Mouse (Mus musculus): ENCODE measurements around the gene Ikzf2.

Gene Ikzf2

DNA sequence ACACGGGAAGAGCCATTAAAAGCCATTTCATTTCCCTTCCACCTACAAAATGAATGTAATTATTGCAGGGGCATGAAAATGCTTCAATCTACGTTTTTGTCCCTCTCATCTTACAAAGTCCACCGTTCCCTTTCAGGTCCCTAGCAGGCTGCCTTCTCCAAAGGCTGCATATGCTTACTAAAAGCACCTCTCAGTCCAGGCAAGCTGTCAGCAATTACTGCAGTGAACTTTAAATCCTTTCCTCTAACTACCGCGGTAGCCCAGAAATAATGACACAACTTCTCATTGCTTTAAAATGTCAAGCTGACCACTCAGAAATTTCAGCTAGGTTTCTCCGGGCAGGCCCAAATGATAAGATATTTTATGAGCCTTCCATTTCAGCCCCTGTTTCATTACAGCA lies 95.2 kb downstream of the Ikzf2 start:
- no peak for DNase-seq (ENCODE audit: low spot score in 2 of 2)

DNA sequence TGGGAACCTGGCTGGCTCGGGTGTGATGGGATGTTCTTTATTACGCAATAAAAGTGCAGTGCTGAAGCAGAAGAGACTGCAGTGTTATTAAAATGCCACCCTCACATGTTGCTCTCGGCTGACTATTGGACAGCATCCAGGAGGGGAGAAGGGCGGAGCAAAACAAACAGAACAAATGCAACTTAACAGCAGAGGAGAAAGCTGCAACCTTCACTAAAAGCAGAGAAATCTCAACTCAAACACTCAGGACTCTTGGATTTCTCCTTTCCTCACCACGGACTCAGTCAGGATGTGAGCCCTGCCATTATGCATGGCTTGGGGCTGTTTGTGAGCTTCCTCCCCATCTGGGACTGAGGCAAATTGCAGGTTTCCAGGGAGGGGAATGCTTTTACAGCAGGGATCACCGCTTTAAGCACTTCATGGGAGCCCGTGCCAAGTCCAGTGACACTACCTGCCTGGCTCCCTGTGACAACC lies 95.7 kb downstream of the Ikzf2 start:
- no peak for DNase-seq (ENCODE audit: low spot score in 2 of 2)

DNA sequence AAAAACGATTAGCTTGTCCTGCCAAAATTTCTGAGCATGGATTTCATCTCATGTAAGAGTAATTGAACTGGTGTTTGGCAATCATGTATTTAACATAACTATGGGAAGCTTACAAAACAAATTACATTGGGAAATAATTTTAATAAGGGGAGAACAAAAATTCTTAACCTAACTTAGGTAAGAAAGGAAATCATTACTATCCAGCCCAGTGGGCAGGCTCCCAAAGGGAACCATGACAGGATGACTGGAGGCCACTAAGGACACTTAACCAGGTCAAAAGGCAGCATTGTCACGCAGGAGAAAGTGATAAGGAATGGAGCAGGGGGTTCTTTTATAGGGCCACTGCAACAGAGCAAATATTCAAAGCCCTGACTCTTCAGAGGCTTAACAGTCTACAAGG lies 101.5 kb downstream of the Ikzf2 start:
- DNase-seq (ENCODE audit: low spot score in 2 of 2): no peak

DNA sequence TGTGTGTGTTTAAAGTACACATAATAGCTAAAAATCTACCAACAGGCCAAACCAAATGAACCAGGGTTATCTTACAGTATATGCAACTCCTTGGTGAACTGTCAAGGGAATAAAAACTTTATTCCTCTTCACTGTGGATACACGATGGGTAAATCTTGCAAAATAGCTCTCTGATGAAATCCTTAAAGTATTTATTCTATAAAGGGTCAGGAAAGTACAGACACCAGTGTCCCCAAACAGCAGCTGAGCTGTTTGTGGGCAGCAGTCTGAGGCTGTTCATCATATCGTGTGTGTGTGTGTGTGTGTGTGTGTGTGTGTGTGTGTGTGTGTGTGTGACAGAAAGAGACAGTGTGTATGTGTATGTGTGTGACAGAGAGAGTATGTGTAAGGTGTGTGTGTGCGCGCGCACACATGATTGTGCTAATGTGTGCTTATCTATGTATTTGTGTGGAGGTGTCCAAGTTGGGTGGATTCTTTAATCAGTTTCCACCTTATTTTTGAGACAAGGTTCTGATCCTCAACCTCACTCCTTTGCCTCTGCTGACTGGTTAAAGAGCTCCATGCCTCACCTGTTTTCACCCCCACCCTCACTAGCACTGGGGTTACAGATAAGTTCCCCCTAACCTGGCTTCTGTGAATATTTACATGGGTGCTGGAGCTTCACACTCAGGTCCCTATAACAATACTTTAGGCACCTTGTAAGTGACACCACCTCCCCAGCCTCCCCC lies 102.9 kb downstream of the Ikzf2 start:
- no peak for DNase-seq (ENCODE audit: low spot score in 2 of 2)

DNA sequence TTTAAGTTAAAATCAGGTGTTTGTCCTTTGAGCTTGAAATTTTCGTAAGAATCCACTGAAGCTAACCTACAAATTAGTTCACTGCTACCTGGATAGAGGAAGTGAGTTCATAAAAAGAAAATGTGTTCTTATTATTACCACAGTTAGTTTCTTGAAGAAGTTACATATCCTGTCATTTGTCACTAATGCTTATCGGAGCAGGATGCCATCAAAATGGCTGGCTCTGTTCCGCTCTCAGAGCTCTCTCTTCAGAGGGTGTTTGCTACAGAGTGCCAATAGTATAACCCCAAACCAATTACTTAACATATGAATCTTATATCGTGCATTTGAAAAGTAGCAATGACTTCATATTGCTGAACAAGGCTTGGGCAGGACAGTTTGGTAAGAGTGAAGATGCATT lies 108.1 kb downstream of the Ikzf2 start:
- DNase-seq (ENCODE audit: low spot score in 2 of 2): no peak

DNA sequence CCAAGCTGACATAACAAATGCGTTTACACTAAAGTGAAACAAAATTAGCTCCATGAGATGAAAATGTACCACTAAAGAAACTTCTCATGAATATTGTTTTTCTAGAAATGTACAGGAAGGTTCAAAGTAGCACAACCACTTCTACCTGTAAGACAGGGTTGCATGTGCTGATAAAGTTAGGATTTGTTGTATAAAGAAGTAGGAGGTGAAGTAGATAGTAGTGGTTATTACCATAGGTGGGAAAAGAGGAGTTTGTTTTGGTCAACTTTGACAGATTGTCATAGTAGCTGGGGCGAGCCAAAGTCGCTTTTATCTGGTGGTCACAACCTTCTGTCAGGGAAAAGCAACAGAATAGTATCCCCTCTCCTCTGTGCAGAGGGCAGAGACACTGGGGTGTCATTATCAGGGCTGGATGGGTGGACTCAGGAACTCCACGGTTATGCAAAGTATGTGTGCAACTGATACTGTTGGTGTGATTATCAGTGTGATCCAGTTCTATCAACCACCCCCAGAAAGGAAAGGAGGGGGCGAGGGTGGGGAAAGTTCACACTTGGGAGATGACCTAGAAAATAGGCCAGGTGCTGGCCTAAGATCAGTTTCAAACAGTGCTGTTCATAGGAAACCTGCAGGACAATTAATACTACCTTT lies 127.5 kb downstream of the Ikzf2 start:
- no peak for DNase-seq (ENCODE audit: low spot score in 2 of 2)

DNA sequence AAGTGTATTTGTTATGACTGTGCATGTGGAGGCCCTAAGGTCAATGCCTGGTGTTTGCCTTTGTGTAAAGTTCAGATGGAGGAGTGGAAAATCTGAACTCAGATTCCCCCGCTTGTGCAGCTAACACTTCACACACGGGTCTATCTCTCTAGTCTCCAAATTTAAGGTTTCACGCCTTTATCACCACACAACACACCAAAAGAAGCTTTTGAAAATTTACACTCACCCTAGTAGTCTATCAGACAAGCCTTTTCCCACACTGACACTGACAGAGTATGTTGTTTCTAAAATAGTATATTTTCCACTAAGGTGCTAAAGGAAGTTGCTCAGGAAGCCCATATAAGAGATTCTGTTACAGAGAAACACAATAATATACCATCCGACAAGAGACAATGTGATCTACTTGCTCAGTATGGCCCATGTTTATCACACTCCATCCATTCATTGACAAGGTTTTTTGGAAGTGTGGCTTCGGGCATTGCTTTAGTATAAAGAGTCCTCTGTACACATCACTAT lies 131.4 kb downstream of the Ikzf2 start:
- DNase-seq (ENCODE audit: low spot score in 2 of 2): no peak

DNA sequence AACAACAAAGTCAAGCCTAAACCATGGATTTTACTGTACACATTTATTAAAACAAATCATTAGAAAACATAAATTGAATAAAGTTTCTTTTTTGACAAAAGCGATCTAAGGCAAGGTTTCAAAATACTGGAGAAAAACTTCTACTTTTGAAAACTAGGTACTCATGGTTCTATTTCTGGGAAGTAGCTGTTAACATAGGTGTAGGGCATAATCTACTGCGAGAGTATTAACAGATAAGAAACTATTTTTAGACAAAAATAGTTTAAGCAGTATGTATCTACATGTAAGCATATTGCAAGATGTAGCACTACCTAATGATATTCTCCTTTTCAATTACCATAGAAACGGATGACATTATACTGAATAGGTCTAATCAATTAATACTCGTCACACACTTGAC lies 137.1 kb downstream of the Ikzf2 start:
- DNase-seq (ENCODE audit: low spot score in 2 of 2): no peak

DNA sequence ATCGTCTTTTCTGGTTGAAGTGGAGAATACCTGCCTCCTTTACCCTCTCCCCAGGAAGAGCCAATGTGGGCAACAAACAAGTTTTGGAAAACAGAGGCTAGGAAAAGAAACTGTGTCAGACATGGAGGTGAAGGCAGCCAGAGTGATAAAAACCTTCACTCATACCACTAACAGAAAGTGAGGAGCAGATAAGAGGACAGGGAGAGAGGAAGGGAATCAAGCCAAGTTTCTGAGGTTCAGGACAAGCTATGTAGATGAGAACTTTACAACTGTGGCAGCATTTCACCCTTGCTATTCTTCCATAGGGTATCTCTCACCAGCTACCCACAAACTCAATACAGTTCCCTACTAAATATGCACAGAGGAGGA lies 141.2 kb downstream of the Ikzf2 start:
- no peak for DNase-seq (ENCODE audit: low spot score in 2 of 2)

DNA sequence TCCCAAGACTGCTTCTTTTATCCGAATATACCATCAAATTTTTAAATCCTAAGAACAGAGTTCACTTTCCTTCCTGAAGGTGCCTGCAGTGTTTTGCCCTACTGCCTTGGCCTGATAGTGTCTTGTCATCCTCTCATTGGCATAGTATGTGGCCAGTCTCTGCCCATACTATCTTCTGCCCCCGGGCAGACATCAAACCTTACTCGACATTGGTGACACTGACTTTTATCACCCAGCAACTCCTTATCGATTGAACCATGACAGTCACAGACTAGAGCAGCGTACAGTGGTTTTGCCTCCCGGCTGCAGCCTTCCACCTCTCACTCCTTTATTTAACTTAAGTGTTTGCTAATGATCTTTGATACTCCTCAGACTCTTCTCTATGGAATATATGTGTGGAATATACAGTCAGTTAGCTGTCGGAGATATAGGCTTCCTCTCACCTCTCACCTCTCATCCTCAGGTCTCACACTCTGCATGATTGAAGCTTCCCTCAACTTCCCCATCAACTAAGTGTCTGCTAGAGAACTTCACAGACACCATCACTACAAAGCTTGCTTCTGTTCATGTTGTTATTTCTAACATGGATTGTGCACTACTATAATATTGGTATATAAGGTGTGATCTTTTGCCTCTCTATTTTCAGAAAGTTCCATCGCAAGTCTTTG lies 141.7 kb downstream of the Ikzf2 start:
- DNase-seq (ENCODE audit: low spot score in 2 of 2): no peak

DNA sequence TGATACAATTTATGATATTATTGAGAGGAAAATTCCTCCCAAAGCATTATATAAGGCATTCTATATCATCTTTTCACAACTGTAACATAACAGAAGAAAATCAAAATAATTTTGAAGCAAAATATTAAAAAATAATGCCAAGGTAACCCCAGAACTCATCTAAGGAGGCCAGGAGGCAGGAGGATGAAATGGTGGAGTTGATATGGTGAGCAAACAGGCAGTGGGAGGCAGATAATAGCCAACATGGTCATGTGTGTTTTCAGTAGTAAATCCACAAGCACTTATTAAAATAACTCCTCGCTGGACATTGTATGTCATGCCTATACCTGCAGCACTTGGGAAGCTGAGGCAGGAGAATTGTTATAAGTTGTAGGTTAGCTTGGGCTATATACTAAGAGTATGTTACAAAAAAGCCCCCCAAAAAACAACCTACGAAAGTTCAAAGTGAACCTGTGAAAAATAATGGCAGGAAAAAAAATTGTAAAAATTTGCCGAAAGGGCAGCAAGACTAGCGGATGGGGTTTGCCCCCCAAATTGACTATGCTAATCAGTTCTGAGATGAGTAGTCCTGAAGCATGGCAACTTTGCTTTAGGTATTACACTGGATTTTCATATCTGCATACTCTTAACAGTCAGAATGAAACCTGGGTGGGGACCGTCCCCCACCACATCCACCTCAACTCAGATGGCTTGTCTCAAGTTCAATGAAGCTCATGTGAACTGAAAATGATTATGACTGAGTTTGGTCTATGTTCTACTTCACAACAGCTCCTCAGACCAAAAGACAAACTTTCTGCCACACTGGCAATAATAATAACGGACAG lies 143.1 kb downstream of the Ikzf2 start:
- no peak for DNase-seq (ENCODE audit: low spot score in 2 of 2)

DNA sequence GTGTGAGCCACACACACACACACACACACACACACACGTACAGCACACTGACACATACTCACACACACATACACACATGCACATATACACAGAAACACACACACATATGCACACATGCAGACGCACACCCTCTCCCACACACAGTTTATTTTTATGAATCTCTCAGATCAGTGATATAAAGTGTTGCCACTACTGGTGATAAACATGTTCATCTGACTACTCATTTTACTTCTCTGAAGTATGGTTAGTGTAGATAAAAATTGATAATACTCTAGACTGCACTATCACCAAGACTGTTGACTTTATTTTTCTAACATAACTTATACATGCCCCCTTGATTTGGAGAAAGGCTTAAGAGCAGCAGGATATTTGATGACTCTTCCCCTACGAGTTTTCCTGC lies 144.5 kb downstream of the Ikzf2 start:
- DNase-seq (ENCODE audit: low spot score in 2 of 2): no peak

DNA sequence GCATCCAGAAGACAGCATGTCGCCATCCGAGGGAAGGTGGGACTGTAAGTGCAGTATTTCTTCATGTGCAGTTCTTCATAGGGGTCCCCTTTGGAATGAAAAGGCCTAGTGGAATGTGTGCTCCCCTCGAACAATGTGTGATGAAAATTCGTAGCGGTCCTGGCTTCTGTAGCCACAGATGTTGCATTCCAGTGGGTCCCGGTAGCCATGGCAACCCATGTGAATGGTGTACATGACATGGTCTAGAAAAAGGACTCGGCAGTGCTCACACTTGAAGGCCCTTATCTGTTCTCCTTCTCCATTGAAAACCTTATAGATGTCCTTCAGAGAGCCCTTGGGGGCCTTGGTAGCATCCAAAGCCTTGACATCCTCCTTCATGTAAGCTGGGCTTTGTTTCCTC lies 148.4 kb downstream of the Ikzf2 start:
- DNase-seq (ENCODE audit: low spot score in 2 of 2): no peak

DNA sequence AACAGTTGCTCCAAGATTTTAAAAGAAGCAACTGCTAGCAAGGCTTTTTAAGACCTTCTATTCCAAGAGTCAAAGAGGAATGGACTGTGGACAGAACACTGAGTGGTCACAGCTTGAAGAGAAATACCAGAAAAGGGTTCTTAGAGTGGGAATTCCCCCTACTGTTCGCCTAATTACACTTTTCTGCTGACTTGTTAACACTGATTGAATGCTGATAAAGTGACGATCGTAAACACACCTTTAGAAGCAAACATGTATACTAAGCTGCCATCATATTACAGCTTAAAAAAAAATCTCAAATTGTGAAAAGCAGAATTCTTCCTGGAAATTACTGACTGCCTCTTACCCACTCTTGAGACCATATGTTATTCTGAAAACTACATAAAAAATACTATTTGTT lies 149.4 kb downstream of the Ikzf2 start:
- DNase-seq (ENCODE audit: low spot score in 2 of 2): no peak

DNA sequence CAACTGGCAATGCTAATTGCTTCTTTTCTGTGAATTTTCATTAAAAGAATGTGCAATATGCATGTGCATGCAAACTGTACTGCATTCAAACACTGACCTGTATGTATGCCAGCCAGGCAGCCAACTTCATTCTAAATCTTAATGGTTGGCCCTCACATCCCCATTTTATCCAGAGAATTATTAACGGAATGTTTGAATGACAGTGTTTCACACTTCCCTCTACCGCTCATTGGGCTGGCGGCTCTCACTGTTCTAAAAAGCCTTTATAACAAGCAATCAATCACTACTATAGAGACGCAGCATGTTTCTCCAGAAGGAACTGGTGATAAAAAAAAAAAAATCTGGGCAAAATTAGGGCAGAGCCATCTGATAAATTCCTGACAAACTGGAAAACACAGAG lies 151.5 kb downstream of the Ikzf2 start:
- no peak for DNase-seq (ENCODE audit: low spot score in 2 of 2)

DNA sequence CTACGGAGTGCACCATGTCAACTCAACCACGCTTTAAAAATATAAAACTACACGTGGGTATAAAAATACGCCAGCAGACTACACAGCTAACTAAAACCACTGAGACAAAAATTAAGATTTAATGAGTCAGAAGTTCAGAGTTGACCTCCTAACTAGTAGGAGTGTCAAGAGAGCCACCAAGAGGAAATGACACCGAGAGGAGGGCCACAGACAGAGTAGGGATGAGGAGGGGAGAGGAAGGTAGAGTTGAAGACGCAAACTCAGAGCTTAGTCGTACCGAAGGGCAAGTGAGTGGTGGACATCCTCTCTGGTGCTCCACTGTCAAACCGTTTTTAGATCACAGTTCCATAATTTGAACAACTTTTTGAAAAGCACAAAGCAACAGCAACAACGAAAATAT lies 154.0 kb downstream of the Ikzf2 start:
- DNase-seq (ENCODE audit: low spot score in 2 of 2): no peak

DNA sequence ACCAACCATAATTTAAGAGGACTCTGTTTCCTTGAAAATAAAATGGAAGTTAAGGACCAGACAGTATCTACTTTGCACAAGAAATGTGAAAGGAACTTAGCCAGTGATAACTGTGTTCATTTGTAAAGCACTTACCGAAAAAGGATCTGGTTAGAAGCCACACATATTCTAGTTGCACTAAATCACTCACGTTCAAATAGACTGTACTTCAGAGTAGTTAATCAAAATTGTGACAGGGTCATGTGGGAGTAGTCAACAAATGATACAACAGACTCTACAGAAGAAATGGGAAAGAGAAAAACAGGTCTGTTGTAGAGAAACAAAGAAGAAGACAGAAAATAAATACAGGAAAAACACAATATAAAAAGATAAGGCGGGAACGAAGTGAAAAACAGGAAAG lies 158.3 kb downstream of the Ikzf2 start:
- no peak for DNase-seq (ENCODE audit: low spot score in 2 of 2)

DNA sequence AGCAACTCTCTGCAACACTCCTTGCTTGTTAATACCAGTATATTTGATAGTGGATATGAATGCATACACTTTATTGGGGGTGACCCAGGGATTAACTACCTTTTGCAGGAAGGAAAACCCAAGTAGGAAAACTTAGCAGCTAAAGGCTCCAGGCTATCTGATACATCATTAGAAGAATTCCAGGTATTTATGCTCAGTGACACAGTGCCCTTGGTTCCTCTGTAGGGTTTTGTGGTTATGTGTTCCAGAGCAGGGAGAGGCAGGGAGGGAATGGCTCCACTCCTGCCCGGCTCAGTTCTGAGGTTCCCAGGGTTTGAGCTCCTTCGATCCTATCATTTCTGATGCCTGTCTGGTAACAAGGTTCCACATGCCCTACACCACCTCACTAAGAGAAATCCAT lies 165.4 kb downstream of the Ikzf2 start:
- no peak for DNase-seq (ENCODE audit: low spot score in 2 of 2)

DNA sequence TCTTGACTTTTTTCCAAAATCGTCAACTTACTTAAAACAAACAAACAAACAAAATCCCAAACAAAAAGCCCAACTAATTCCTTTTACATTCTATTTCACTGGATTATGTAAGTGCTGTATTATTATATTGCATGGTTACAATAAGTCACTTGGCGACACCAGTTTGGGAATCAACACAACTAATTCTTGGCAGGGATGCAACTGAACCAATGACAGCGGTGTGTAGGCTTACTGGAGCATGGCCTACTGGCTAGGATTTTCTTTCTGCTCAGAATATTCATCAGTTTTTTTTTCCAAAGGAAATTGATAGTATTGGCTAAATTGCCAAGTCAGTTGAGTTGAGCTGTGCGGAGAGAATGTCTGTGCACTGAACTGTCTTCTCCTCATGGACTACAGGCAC lies 167.7 kb downstream of the Ikzf2 start:
- no peak for DNase-seq (ENCODE audit: low spot score in 2 of 2)

DNA sequence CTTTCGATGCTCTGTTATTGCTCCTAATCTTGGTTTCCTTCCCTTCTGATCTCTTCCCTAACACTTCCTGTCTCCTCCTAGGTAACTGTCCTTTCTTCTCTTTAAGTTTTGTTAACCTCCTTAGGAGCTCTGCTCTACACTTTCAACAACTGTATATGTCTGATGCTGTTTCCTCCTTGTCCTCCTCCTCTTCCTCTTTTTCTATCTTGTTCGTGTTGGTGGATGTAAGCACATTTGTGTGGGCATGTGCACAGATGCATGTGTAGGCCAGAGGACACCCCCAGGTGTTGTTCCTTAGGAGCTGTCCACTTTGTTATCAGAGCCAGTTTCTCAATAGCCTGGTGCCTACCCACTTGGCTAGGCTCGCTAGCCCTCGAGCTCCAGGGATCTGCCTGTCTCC lies 169.0 kb downstream of the Ikzf2 start:
- DNase-seq (ENCODE audit: low spot score in 2 of 2): no peak

DNA sequence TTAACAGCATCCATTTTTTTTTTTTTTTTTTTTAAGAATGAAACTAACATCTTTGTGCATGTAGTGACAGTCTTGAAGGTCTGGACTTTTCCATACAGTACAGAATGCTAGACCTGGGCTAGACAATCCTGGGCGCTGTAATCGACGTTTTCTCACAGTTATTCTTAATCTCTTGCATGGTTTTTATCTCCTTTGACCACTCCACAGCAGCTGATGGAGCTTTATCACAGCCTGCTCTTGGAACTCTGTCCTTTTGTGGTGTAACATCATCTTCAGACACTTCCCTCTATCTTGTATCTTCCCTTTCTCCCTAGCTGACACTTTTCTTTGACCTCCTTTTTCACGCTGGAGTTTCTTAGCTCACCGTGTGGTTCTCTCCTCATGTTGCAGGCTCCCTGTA lies 170.9 kb downstream of the Ikzf2 start:
- no peak for DNase-seq (ENCODE audit: low spot score in 2 of 2)

DNA sequence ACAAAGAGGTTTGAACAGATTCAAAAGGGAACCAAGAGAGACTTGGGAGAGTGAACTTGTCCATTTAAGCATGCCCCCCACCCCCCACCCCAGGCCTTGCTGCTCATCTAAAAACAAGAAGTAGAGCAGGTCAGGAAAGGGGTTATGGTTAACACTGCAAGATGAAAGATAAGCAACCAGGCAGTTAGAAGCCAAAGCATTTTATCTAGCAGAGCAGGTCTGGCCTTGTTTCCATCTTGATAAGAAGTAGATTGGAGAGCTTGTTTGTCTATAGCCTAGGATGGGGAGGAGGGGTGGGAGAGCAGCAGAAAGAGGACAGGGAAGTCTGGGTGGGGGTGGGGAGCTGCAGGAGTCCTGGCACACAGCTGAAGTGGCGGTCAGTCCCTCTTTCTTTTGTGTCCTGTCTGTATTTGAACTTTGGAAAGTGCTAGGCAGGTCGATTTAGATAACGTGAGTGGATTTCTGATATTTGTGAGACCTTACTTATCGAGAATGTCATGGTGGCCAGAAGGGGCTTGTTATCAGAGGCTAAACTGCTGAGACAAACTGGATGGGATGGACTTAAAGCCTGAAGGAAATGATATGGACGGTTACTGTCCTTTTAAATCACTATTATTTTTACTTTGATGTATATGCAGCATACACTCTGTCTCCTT lies 173.3 kb downstream of the Ikzf2 start:
- no peak for DNase-seq (ENCODE audit: low spot score in 2 of 2)
